Mouse (Mus musculus) lung, adult 2 months (tissue): ENCODE measurements around the gene Cenpb. TPM values are rescaled to one million over a fixed set of nuclear protein-coding genes. Genes with fewer than 3 reads are reported as not detected.

Experiments used
- DNase-seq: peaks from one replicate; pipeline ENCODE4 v3.0.0; 2022
- H3K4me1 ChIP-seq: fragments of 200-500 bp; 2 replicates; pipeline ENCODE4 v1.6.1; 2011; ENCODE audit warnings: low read length; ENCODE audit not compliant: control insufficient read depth, insufficient read depth
- H3K4me3 ChIP-seq: fragments of 200-500 bp; replicated peaks from 2 replicates; pipeline ENCODE3; 2011; ENCODE audit warnings: low read depth, mild to moderate bottlenecking, control low read depth, low read length; ENCODE audit errors: extremely low read depth
- CTCF ChIP-seq: fragments of 200-500 bp; IDR thresholded peaks from 2 replicates; pipeline ENCODE4 v1.5.1; 2011; ENCODE audit warnings: mild to moderate bottlenecking, low read length, control low read depth; ENCODE audit not compliant: insufficient read depth
- POLR2A ChIP-seq: fragments of 200-500 bp; IDR thresholded peaks from 2 replicates; pipeline ENCODE4 v1.6.1; 2011; ENCODE audit warnings: low read depth, mild to moderate bottlenecking, control low read depth, low read length, borderline replicate concordance; ENCODE audit errors: extremely low read depth
- WGBS: fragments of 180-500 bp; shearing (Covaris S2); methylation state at CpG from one replicate; pipeline ENCODE4 v1.1.7; 2018; 5-methylcytosine and 5-hydroxymethylcytosine counted together
- polyA plus RNA-seq: library from polyadenylated mRNA; depleted of rRNA; stranded (reverse); fragments of >200 nt; gene quantifications from 2 replicates; pipeline ENCODE4 v1.2.3, GENCODE M21; 2012

The Cenpb gene
- polyA plus RNA-seq, 1 experiment, result 131 TPM

GRCm38 (mm10) chr2:131213773-131214172 is 33.9 kb upstream of the Cenpb start:
- no peak overlapping the region for H3K4me3 ChIP-seq
- no peak for DNase-seq
- H3K4me1 ChIP-seq, result peaks cover 11% of the 10 kb centered on the region
- TF ChIP-seq CTCF, result no peak
- no peak for TF ChIP-seq POLR2A
- 73% methylated on average over 7 of the region's 7 CpGs for WGBS

GRCm38 (mm10) chr2:131211026-131211615 is 31.3 kb upstream of the Cenpb start:
- DNase-seq, result no peak
- no peak for TF ChIP-seq POLR2A
- TF ChIP-seq CTCF, result no peak
- 30% methylated on average over 9 of the region's 9 CpGs for WGBS
- Histone ChIP-seq H3K4me1 (peaks cover 11% of the 10 kb centered on the region), H3K4me3 (peak overlapping the region; percentile 35)

GRCm38 (mm10) chr2:131209969-131210792 is 30.3 kb upstream of the Cenpb start:
- DNase-seq, result peak; percentile 98
- Histone ChIP-seq H3K4me1 (peaks cover 16% of the 10 kb centered on the region), H3K4me3 (peak overlapping the region; percentile 79)
- under 1% methylated on average over 50 of the region's 50 CpGs for WGBS
- TF ChIP-seq POLR2A (peak; percentile 93; the same call in 1 of the 2 replicates), CTCF (peak; percentile 59; the same call in 1 of the 2 replicates)

- Histone ChIP-seq H3K4me1 (peaks cover 21% of the 10 kb centered on the region), H3K4me3 (no peak overlapping the region)
- TF ChIP-seq POLR2A (no peak), CTCF (no peak)
- DNase-seq, result no peak
- WGBS, result 62% methylated on average over 4 of the region's 4 CpGs
These were observed 29.4 kb upstream of the Cenpb start for GRCm38 (mm10) chr2:131209125-131209795.

- no peak for DNase-seq
- Histone ChIP-seq H3K4me1 (peaks cover 24% of the 10 kb centered on the region), H3K4me3 (no peak overlapping the region)
- no peak for TF ChIP-seq CTCF
- no peak for TF ChIP-seq POLR2A
- 45% methylated on average over 2 of the region's 2 CpGs for WGBS
These were observed 28.5 kb upstream of the Cenpb start for GRCm38 (mm10) chr2:131208356-131208755.

GRCm38 (mm10) chr2:131206778-131207177 is 26.9 kb upstream of the Cenpb start, which contains the start of gene Ap5s1:
Gene Ap5s1, plus strand, starts transcription at chr2:131207078.
- 80% methylated on average over 4 of the region's 4 CpGs for WGBS
- no peak within 1 kb of the TSS for H3K4me3 ChIP-seq
- peaks cover 23% of the 10 kb centered on the region for H3K4me1 ChIP-seq
- no peak for TF ChIP-seq CTCF
- TF ChIP-seq POLR2A, result no peak
- no peak for DNase-seq

GRCm38 (mm10) chr2:131205521-131206182 is 25.8 kb upstream of the Cenpb start:
- DNase-seq, result no peak
- no peak for TF ChIP-seq CTCF
- TF ChIP-seq POLR2A, result no peak
- Histone ChIP-seq H3K4me3 (no peak overlapping the region), H3K4me1 (peaks cover 17% of the 10 kb centered on the region)
- 72% methylated on average over 8 of the region's 8 CpGs for WGBS

GRCm38 (mm10) chr2:131204410-131204981 is 24.6 kb upstream of the Cenpb start:
- H3K4me1 ChIP-seq, result peaks cover 17% of the 10 kb centered on the region
- TF ChIP-seq CTCF, result no peak
- TF ChIP-seq POLR2A, result peak; percentile 47; the same call in 1 of the 2 replicates
- WGBS, result 4% methylated on average over 7 of the region's 7 CpGs
- peak overlapping the region; percentile 47 for H3K4me3 ChIP-seq
- DNase-seq, result peak; percentile 98
